Mouse (Mus musculus) hindbrain, embryonic 15.5 days (tissue): Measurements from ENCODE around the gene Stk31. TPM values are rescaled to one million over a fixed set of nuclear protein-coding genes. Genes with fewer than 3 reads are reported as not detected.
"Not testable (repeated sequence)": the region's sequence is repeated elsewhere in the genome, so short reads cannot be mapped to it uniquely, and the experiment has no call there.

ENCODE experiments used
- ATAC-seq: fragments of 200-750 bp; cut with Nextera tagmentation; 2 replicates; pipeline ENCODE4 v1.8.0; 2017; ENCODE audit warnings: low read depth, moderate number of reproducible peaks, moderate TSS enrichment; ENCODE audit not compliant: low FRiP score
- H3K27ac ChIP-seq: fragments of 300-500 bp; sonication (generic); replicated peaks from 2 replicates; pipeline ENCODE4 v1.5.1; 2015; ENCODE audit warnings: mild to moderate bottlenecking, inconsistent platforms
- H3K27me3 ChIP-seq: fragments of 300-500 bp; sonication (generic); 2 replicates; pipeline ENCODE4 v1.6.1; 2015; ENCODE audit warnings: control low read depth, inconsistent platforms
- H3K36me3 ChIP-seq: fragments of 300-500 bp; sonication (generic); 2 replicates; pipeline ENCODE4 v1.6.1; 2015; ENCODE audit warnings: control low read depth, inconsistent platforms
- H3K4me1 ChIP-seq: fragments of 300-500 bp; sonication (generic); replicated peaks from 2 replicates; pipeline ENCODE4 v1.6.1; 2015; ENCODE audit warnings: control low read depth, inconsistent platforms
- H3K4me2 ChIP-seq: fragments of 300-500 bp; sonication (generic); 2 replicates; pipeline ENCODE4 v1.6.1; 2015; ENCODE audit warnings: moderate library complexity, mild to moderate bottlenecking, inconsistent platforms
- H3K4me3 ChIP-seq: fragments of 300-500 bp; sonication (generic); 2 replicates; pipeline ENCODE4 v1.5.1; 2015; ENCODE audit warnings: mild to moderate bottlenecking, inconsistent platforms
- H3K9ac ChIP-seq: fragments of 300-500 bp; sonication (generic); 2 replicates; pipeline ENCODE4 v1.6.1; 2015; ENCODE audit warnings: inconsistent platforms
- H3K9me3 ChIP-seq: fragments of 300-500 bp; sonication (generic); 2 replicates; pipeline ENCODE4 v1.6.1; 2016; ENCODE audit warnings: control low read depth, inconsistent platforms
- WGBS: fragments of 180-500 bp; shearing (Covaris S2); methylation state at CpG from one replicate; pipeline ENCODE4 v1.1.7; 2015; 5-methylcytosine and 5-hydroxymethylcytosine counted together
- polyA plus RNA-seq: library from polyadenylated mRNA; unstranded; fragments of >200 nt; fragmentation: Nextera tagmentation; extraction: Ambion mirVana; gene quantifications from 2 replicates; pipeline ENCODE4 v1.2.1, GENCODE M21; 2015

Stk31 gene
- polyA plus RNA-seq, 1 experiment from 2014 or later, result not detected

DNA sequence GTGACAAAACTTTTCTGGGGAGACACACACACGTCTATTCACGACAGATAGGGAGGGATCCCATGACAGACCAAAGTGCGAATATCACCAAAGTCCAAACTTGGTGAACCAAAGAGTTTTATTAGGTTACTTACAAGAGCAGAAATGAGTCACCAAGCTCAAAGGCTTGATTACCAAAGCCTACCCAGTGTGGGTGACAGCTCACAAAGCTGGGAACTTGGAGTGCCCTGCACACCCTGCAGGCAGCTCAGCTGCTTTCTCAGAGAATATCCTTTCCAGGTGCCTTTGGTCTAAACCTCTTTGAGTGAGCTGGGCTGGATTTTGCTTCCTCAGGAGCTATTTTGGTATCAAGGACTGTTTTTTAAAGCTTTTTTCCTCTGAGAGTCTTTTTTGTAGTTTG is 15.4 kb downstream of the Stk31 start:
- no peak for ATAC-seq
- Histone ChIP-seq H3K4me1 (no peaks in the 10 kb centered on the region), H3K36me3 (no peaks in the 10 kb centered on the region), H3K27ac (no peak overlapping the region), H3K4me2 (no peak overlapping the region), H3K9me3 (no peaks in the 10 kb centered on the region), H3K9ac (no peak overlapping the region), H3K4me3 (no peak overlapping the region), H3K27me3 (no peaks in the 10 kb centered on the region)
- WGBS, result 84% methylated on average over 3 of the region's 3 CpGs

- H3K4me3 ChIP-seq, H3K27ac ChIP-seq, H3K9ac ChIP-seq, ATAC-seq, H3K27me3 ChIP-seq, H3K4me1 ChIP-seq, H3K4me2 ChIP-seq, H3K9me3 ChIP-seq, H3K36me3 ChIP-seq: not testable (repeated sequence)
- WGBS, result 75% methylated on average over 2 of the region's 2 CpGs
Measured at GRCm38 (mm10) chr6:49412967-49413366, 17.6 kb downstream of the Stk31 start.

DNA sequence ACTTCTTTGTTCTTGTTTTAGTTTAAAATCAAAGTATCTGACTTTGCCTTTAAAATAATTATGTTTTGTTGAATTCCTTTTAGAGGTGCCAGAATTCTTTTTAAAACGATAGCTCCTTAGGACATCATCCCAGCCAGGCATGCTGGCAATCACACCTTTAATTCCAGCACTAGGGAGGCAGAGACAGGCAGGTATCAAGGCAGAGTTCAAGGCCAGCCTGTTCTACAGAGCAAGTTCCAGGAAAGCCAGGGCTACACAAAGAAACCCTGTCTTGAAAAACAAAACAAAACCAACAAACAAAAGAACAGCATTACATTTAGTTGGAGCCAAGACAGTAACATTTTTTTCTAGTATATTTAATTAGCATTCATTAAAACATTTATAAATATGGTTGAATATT is 20.6 kb downstream of the Stk31 start:
- no peaks in the 10 kb centered on the region for H3K4me1 ChIP-seq
- no peak overlapping the region for H3K27ac ChIP-seq
- no peaks in the 10 kb centered on the region for H3K27me3 ChIP-seq
- WGBS, result 84% methylated on average over 1 of the region's 1 CpGs
- no peak overlapping the region for H3K4me3 ChIP-seq
- H3K36me3 ChIP-seq, result no peaks in the 10 kb centered on the region
- H3K9ac ChIP-seq, result no peak overlapping the region
- H3K4me2 ChIP-seq, result no peak overlapping the region
- H3K9me3 ChIP-seq, result no peaks in the 10 kb centered on the region
- ATAC-seq, result no peak

- Histone ChIP-seq H3K27ac (no peak overlapping the region), H3K9me3 (no peaks in the 10 kb centered on the region), H3K4me3 (no peak overlapping the region), H3K4me1 (no peaks in the 10 kb centered on the region), H3K4me2 (no peak overlapping the region), H3K27me3 (no peaks in the 10 kb centered on the region), H3K36me3 (no peaks in the 10 kb centered on the region), H3K9ac (no peak overlapping the region)
- no peak for ATAC-seq
- 76% methylated on average over 1 of the region's 1 CpGs for WGBS
Measured at GRCm38 (mm10) chr6:49437306-49437705, 41.9 kb downstream of the Stk31 start.

- Histone ChIP-seq H3K27ac (no peak overlapping the region), H3K4me3 (no peak overlapping the region), H3K9ac (no peak overlapping the region), H3K36me3 (no peaks in the 10 kb centered on the region), H3K9me3 (no peaks in the 10 kb centered on the region), H3K4me1 (no peaks in the 10 kb centered on the region), H3K27me3 (no peaks in the 10 kb centered on the region), H3K4me2 (no peak overlapping the region)
- ATAC-seq, result no peak
- 89% methylated on average over 5 of the region's 5 CpGs for WGBS
Measured at GRCm38 (mm10) chr6:49458112-49458511, 62.7 kb downstream of the Stk31 start.

DNA sequence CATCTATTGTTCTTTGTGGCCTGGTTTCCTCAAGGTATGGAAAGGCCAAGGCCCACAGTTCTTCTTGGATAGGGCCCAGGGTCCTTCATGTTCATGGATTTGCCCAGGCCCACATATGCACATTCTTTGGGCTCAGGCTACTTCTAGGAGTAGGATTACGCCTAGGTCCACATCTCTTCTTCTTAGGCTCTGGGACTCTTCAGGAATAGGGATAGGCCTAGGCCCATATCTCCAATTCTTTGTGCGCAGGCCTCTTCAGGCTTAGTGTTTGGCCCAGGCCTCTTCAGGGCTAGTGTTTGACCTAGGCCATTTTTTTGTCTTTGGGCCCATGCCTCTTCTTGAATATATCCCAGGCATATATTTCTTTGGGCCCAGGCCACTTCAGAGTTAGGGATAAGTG is 87.8 kb downstream of the Stk31 start:
- no peaks in the 10 kb centered on the region for H3K9me3 ChIP-seq
- H3K4me3 ChIP-seq, result no peak overlapping the region
- H3K27me3 ChIP-seq, result no peaks in the 10 kb centered on the region
- no peak overlapping the region for H3K9ac ChIP-seq
- H3K4me2 ChIP-seq, result no peak overlapping the region
- H3K27ac ChIP-seq, result no peak overlapping the region
- H3K4me1 ChIP-seq, result no peaks in the 10 kb centered on the region
- H3K36me3 ChIP-seq, result no peaks in the 10 kb centered on the region
- 98% methylated on average over 2 of the region's 2 CpGs for WGBS
- no peak for ATAC-seq

DNA sequence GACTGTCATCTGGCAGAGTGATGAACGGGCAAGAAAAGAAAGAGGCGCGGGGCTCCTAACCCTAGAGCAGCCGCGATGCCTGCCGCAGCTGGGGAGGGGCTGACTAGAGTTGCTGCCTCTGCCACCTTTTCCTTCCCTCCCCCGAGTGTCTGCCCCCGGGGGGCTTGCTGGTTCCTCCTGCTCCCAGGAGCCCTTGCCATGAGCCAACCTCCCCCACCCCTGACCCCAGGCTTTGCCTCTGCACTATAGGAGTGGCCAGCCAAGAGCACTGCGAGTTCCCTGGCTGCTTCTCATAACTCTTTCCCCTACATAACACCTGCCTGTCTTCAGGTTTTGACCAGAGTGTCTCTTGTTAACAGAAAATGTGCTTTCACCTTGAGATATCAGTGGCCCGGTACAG is 96.1 kb downstream of the Stk31 start:
- ATAC-seq, result no peak
- Histone ChIP-seq H3K27me3 (no peaks in the 10 kb centered on the region), H3K4me3 (no peak overlapping the region), H3K27ac (no peak overlapping the region), H3K4me2 (no peak overlapping the region), H3K36me3 (no peaks in the 10 kb centered on the region), H3K9me3 (no peaks in the 10 kb centered on the region), H3K4me1 (no peaks in the 10 kb centered on the region), H3K9ac (no peak overlapping the region)
- 86% methylated on average over 10 of the region's 10 CpGs for WGBS

- no peak overlapping the region for H3K9ac ChIP-seq
- no peaks in the 10 kb centered on the region for H3K9me3 ChIP-seq
- no peak overlapping the region for H3K4me3 ChIP-seq
- H3K27ac ChIP-seq, result no peak overlapping the region
- H3K4me1 ChIP-seq, result 0 out of 2 replicates have a peak, but pooled peaks cover 3% of the 10 kb centered on the region
- WGBS, result 3% methylated on average over 6 of the region's 6 CpGs
- ATAC-seq, result no peak
- no peaks in the 10 kb centered on the region for H3K27me3 ChIP-seq
- no peaks in the 10 kb centered on the region for H3K36me3 ChIP-seq
- no peak overlapping the region for H3K4me2 ChIP-seq
Measured at GRCm38 (mm10) chr6:49519053-49519452, 123.6 kb downstream of the Stk31 start.

Other genes with a start within 250 kb of the Stk31 start
- 23.3 and 24.9 TPM in 2 replicates for gene Igf2bp3, start 180.6 kb upstream of the Stk31 start, polyA plus RNA-seq
- 105 and 111 TPM in 2 replicates for gene Tra2a, start 131.6 kb upstream of the Stk31 start, polyA plus RNA-seq
- 9.2 and 9.6 TPM in 2 replicates for gene Ccdc126, start 76.3 kb upstream of the Stk31 start, polyA plus RNA-seq
- gene Fam221a, start 27.9 kb upstream of the Stk31 start, polyA plus RNA-seq, result 5.2 and 5.3 TPM in 2 replicates